Mouse (Mus musculus) embryonic fibroblast, embryonic 13.5 days (primary cell): ENCODE measurements around the gene Cdhr5. TPM values are rescaled to one million over a fixed set of nuclear protein-coding genes. Genes with fewer than 3 reads are reported as not detected.

ENCODE experiments used
- H3K27ac ChIP-seq: 2 replicates; pipeline ENCODE4 v1.5.1; 2012; ENCODE audit warnings: low read length, control low read depth, inconsistent platforms; ENCODE audit not compliant: insufficient read depth
- H3K4me1 ChIP-seq: 2 replicates; pipeline ENCODE4 v1.6.1; 2011; ENCODE audit warnings: low read length; ENCODE audit not compliant: control insufficient read depth, insufficient read depth
- H3K4me3 ChIP-seq: 2 replicates; pipeline ENCODE4 v1.5.1; 2011; ENCODE audit warnings: mild to moderate bottlenecking, control low read depth, low read length; ENCODE audit not compliant: insufficient read depth
- CTCF ChIP-seq: IDR thresholded peaks from 2 replicates; pipeline ENCODE4 v1.5.1; 2011; ENCODE audit warnings: mild to moderate bottlenecking, control low read depth, low read length, moderate library complexity, borderline replicate concordance; ENCODE audit not compliant: insufficient read depth
- POLR2A ChIP-seq: IDR thresholded peaks from 2 replicates; pipeline ENCODE4 v1.6.1; 2011; ENCODE audit warnings: low read depth, mild to moderate bottlenecking, control low read depth, low read length, moderate library complexity
- polyA plus RNA-seq: library from polyadenylated mRNA; stranded (reverse); fragments of >200 nt; gene quantifications from 2 replicates; pipeline ENCODE4 v1.2.4, GENCODE M21; 2011; ENCODE audit warnings: low read depth; ENCODE audit not compliant: missing spikeins, insufficient read length

Cdhr5 gene
- polyA plus RNA-seq, 1 experiment: not detected

DNA sequence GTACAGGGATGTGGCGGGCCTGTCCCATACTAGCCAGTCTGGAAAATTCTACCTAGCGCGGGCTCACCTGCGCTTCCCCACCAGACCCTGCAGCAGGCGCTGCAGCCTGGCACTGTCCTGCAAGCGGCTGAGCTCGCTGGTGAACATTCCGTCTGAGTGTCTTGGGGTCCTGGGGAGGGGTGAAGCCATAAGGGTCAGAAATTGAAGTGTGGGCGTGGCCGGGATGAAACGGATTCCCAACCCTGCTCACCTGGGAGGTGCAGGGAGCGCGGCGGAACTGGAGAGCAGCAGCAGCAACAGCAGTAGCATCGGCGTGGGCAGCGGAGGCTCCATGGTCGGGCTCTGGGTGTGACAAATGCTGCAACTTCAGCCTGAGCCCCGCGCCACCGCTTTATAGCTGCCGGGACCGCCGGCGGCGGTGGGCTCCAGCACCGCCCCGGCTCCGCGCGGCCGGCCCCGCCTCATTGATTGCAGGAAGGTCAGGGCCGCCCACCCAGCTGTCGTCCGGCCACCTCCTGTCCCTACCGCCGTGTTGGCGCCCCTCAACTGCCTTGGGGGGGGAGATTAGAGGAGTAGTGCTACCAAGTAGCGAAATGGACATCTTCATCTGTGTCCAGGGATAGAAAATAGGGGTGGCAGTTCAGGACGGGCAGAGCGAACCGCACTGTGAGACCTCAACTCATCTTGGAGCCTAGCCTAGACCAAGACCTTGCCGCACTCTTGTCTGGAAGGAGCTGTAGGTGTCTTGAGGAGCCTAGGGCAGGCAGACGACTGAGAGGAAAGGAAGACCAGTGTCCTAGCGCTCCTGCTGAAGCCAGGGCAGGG lies 2.4 kb upstream of the Cdhr5 start, which contains the start of gene Sct:
Gene Sct, minus strand, starts transcription at position 368 of the 825 bp plus-strand sequence.
- TF ChIP-seq CTCF: 0 out of 2 replicates have a peak, but pooled peaks have one; percentile 28
- no peak for TF ChIP-seq POLR2A
- no peaks in the 10 kb centered on the region for H3K4me1 ChIP-seq
- no peak within 1 kb of the TSS for H3K27ac ChIP-seq
- H3K4me3 ChIP-seq: no peak within 1 kb of the TSS

DNA sequence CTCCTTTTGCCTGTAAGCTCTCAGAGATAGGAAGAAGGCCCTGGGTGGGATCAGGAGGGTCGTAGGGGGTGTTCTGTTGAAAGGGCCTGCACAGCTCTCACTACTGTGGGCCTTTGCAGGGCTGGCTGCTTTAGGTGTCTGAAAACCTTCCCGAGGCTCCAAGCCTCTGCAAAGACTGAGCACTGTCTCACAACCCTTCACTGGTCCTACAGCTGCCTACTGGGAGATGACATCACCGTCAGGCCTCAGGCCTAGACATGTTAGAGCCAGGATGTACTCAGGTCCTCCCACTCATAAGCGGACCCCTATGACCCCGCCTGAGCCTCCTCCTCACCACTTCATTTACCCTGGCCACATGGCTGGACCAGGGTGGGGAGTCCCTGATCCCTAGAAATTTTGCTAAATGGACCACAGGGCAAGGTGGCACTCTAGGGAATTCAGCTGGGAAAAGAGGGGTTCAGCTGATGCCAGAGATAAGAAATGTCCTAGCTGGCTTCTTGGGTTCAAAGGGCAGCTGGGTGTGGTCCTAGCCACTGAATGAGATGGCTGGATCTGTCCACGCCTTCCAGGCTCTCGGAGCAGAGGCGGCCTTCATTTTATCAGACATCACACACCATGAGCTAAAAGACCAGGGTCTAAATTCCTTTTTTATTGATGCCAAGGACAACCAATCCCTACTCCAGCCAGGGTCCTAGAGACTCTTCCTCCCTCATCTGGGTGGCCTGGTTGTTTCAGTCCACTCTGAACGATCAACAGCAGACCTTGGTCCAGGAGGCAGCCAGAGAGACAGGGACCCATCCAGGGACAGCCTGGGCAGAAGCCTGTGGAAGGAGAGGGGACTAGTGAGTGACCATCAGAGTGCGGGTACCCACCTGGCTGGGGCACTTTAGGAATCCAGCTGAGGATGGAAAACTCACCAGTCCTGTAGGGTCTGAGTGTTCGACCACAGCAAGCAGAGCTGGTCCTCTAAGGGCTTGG lies 1.4 kb upstream of the Cdhr5 start:
- no peaks in the 10 kb centered on the region for H3K4me1 ChIP-seq
- TF ChIP-seq CTCF (no peak), POLR2A (no peak)
- no peak overlapping the region for H3K4me3 ChIP-seq
- H3K27ac ChIP-seq: no peak overlapping the region

DNA sequence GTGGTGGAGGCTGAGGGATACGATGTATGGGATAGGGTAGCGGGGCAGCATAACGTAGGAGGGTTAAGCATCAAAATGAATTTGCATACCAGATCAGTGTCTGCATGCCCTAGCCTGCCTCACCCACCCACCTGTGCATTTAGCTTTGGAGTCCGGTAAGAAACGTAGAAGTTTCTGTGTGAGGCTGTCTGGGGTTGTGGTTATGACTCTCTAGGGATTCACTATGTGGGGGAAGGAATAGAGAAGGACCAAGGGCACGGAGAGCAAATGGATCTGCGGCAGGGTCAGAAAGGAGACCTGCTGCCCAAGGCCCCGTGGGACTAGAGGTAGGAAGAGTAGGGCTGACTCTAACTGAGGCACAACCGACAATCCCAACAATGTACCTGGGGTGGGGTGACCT lies 1.2 kb downstream of the Cdhr5 start:
- Histone ChIP-seq H3K4me3 (no peak overlapping the region), H3K27ac (no peak overlapping the region), H3K4me1 (no peaks in the 10 kb centered on the region)
- TF ChIP-seq CTCF: no peak
- TF ChIP-seq POLR2A: no peak

DNA sequence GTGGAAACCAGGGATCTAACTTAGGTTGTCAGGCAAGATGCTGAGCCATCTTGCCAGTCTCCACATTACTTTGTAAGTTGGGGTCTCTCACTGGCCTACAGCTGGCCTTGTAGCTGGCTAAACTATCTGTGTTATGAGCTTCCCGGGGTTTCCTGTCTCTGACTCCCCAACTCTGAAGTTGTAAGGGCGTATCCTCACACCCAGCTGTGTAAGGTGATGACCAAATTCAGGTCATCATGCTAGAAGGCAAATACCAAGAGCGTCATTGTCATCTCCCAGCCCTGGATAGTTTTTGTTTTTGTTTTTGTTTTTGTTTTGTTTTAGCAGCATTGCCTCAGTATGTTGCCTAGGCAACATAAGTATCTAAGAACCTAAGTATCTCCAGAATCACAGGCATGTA lies 6.0 kb downstream of the Cdhr5 start:
- TF ChIP-seq POLR2A (no peak), CTCF (no peak)
- H3K27ac ChIP-seq: no peak overlapping the region
- H3K4me1 ChIP-seq: no peaks in the 10 kb centered on the region; the same call in 1 of the 2 replicates
- no peak overlapping the region for H3K4me3 ChIP-seq

DNA sequence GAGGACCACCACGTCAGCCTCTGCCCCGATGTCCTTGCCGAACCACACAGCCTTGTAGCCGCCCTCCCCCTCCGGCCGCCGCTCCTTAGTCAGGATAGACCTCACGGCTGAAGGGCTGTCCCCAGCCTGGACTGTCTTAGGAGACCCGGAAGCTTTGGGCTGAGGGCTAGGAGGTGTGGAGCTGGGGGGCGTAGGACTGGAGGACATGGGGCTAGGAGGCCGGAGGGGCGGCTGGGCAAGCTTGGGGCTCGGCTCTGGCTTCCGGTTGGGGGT lies 7.4 kb downstream of the Cdhr5 start:
- H3K27ac ChIP-seq: no peak overlapping the region
- no peak overlapping the region for H3K4me3 ChIP-seq
- H3K4me1 ChIP-seq: no peaks in the 10 kb centered on the region; the same call in 1 of the 2 replicates
- TF ChIP-seq CTCF (no peak), POLR2A (no peak)

DNA sequence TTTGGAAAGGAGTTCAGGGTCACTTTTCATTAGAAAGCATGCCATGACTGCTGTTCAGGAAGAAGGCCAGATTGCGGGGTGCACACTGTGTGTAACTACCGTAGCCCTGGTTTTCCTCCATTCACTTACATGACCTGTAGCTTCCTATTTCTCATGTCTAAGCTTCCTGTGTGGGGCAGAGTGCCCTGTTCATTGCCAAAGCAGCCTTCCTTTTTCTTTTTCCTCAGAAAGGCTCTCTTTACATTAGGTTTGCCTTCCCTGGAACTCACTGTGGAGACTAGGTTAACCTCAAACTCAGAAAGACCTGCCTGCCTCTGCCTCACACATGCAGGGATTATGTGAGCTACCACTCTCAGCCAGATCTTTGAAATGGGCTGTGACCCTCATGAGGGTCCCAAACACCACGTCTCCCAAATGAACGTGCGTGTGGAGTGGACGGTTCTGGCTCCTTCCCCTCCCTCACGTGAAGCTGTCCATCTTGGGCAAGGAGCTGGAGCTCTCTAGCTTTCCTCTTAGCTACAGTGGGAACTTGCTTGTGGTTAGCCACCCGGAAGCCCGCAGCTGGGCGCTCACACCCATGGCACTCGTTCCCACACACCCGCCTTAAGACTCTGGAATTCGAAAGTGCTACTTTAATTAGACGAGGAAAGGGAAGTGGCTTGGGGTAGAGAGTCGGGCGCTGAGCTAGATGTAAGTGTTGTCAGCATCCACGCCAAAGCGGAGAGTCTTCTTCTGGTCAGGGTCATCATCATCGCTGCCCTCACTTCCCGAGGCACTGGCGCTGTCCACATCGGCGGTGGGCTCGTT lies 7.9 kb downstream of the Cdhr5 start:
- H3K27ac ChIP-seq: no peak overlapping the region
- no peak for TF ChIP-seq CTCF
- TF ChIP-seq POLR2A: no peak
- H3K4me1 ChIP-seq: no peaks in the 10 kb centered on the region; the same call in 1 of the 2 replicates
- H3K4me3 ChIP-seq: no peak overlapping the region

DNA sequence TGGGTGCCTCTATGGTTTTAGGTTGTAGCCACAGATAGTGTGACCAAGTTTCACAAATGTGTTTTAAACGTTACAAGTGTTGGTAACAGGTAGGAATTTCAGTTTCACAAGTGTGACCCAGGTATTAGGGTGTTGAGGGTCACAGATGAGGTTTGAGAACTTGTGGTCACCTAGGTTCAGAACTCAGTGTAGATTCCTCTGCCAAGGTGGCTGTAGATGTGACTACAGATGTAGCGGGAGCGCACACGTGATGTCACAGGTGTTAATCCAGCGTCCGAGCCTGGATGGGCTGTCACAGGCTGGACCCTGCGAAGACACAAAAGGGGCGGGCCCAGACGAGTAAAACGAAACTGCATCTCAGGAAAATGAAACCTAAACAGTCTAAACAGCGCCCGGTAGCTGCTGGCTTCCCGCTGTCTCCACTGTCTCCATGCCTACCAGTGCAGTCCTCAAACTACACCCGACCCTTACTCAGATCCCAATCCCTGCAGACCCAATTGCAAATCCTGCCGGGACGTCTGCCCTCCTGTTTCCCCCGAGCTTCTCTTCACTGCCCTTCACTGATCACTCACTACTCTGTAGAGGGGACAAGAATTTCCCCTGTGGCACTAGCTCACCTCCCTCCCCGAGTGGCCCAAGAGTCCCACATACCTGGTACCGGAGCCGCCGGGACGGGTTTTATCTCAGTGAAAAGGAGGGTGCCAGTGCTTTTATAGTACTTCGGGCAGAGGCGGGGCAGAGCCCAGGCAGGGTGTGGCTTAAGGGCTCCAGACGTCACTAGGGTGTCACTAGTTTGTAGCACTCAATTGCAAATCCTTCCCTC lies 10.6 kb downstream of the Cdhr5 start, which contains the start of gene Irf7:
Gene Irf7, minus strand, starts transcription at position 743 of the 823 bp plus-strand sequence.
- TF ChIP-seq CTCF: no peak
- TF ChIP-seq POLR2A: peak; percentile 62; the same call in 1 of the 2 replicates
- no peak within 1 kb of the TSS for H3K27ac ChIP-seq
- peak within 1 kb of the TSS; percentile 82 for H3K4me3 ChIP-seq
- H3K4me1 ChIP-seq: no peaks in the 10 kb centered on the region; the same call in 1 of the 2 replicates

DNA sequence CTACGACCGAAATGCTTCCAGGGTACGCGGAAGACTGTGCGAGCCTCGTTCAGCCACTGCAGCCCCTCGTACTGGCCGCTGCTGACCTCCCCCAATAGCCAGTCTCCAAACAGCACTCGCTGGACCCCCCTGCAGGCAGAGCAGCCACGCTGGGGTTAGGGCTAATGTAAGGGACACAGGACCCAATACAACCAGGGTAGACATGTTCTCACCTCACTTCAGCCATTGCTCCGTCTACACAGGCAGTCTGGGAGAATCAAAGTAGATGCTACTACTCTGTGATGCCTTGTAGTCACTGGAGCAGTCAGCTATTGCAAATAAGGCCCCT lies 11.2 kb downstream of the Cdhr5 start:
- H3K4me3 ChIP-seq: peak overlapping the region; percentile 82; the same call in 1 of the 2 replicates
- no peaks in the 10 kb centered on the region; the same call in 1 of the 2 replicates for H3K4me1 ChIP-seq
- no peak for TF ChIP-seq CTCF
- no peak for TF ChIP-seq POLR2A
- no peak overlapping the region for H3K27ac ChIP-seq

DNA sequence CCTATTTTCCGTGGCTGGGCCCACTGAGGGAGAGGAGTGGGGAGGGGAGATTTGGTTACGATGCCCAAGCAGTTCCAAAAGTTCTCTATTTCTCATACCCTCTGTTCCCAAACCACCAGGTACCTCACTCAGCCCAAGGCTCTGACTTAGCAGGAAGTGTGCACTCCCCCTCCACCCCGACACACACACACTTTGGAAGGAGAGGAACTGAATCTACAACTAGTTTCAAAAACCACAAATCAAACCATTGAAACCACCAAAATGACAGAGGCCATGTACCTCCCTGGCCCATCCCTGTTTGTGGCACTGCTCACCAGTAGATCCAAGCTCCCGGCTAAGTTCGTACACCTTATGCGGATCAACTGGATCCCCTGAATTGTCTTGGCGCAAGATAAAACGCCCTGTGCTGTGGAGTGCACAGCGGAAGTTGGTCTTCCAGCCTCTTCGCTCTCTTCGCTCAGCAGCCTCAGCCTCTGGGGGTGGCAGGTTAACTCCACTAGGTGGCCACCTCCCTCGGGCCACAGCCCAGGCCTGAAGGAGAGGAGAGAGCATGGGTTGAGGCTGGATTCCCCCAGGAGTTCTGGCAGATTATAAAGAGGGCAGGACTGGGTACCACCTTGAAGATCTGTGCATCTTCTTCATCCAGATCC lies 11.7 kb downstream of the Cdhr5 start:
- H3K4me3 ChIP-seq: no peak overlapping the region
- TF ChIP-seq POLR2A (no peak), CTCF (peak; percentile 49; the same call in 1 of the 2 replicates)
- no peaks in the 10 kb centered on the region; the same call in 1 of the 2 replicates for H3K4me1 ChIP-seq
- no peak overlapping the region for H3K27ac ChIP-seq
